Mouse (Mus musculus) kidney, adult 18-20 months (tissue): Measurements from ENCODE around the gene Cav3.

ENCODE experiments used
- DNase-seq: peaks from one replicate; pipeline ENCODE4 v3.0.0; 2021

Gene Cav3

GRCm38 (mm10) chr6:112459341-112459749 is at the start of gene Cav3:
Cav3 (plus strand) TSS chr6:112459505.
- no peak for DNase-seq

GRCm38 (mm10) chr6:112419333-112419732 is 40.0 kb upstream of the Cav3 start:
- DNase-seq, result no peak

GRCm38 (mm10) chr6:112420883-112421282 is 38.4 kb upstream of the Cav3 start:
- DNase-seq, result no peak

- no peak for DNase-seq
These were observed 35.4 kb upstream of the Cav3 start for GRCm38 (mm10) chr6:112423746-112424501.

- DNase-seq, result no peak
These were observed 33.1 kb upstream of the Cav3 start for GRCm38 (mm10) chr6:112426018-112426732.

- no peak for DNase-seq
These were observed 13.6 kb upstream of the Cav3 start for GRCm38 (mm10) chr6:112445675-112446074.

- DNase-seq, result no peak
These were observed 2.2 kb downstream of the Cav3 start for GRCm38 (mm10) chr6:112461459-112461858.

GRCm38 (mm10) chr6:112463331-112463730 is 4.0 kb downstream of the Cav3 start:
- DNase-seq, result no peak

- no peak for DNase-seq
These were observed 6.1 kb downstream of the Cav3 start for GRCm38 (mm10) chr6:112465441-112465840.

- no peak for DNase-seq
These were observed 6.7 kb downstream of the Cav3 start for GRCm38 (mm10) chr6:112466001-112466400.

GRCm38 (mm10) chr6:112471644-112472043 is 12.3 kb downstream of the Cav3 start:
- no peak for DNase-seq

GRCm38 (mm10) chr6:112479861-112480260 is 20.6 kb downstream of the Cav3 start:
- DNase-seq, result no peak

GRCm38 (mm10) chr6:112484316-112484715 is 25.0 kb downstream of the Cav3 start:
- DNase-seq, result peak; percentile 38

- DNase-seq, result no peak
These were observed 28.7 kb downstream of the Cav3 start for GRCm38 (mm10) chr6:112487993-112488392.

- DNase-seq, result no peak
These were observed 29.5 kb downstream of the Cav3 start for GRCm38 (mm10) chr6:112488821-112489180.

- DNase-seq, result peak; percentile 40
These were observed 30.0 kb downstream of the Cav3 start for GRCm38 (mm10) chr6:112489181-112489909.

GRCm38 (mm10) chr6:112489910-112490559 is 30.7 kb downstream of the Cav3 start, which contains the start of gene Oxtr:
Oxtr (minus strand) TSS chr6:112489943.
- DNase-seq, result no peak

GRCm38 (mm10) chr6:112490625-112491242 is 31.4 kb downstream of the Cav3 start:
- DNase-seq, result peak; percentile 86

GRCm38 (mm10) chr6:112491521-112491920 is 32.2 kb downstream of the Cav3 start:
- no peak for DNase-seq

- DNase-seq, result no peak
These were observed 33.4 kb downstream of the Cav3 start for GRCm38 (mm10) chr6:112492656-112493055.

- no peak for DNase-seq
These were observed 34.1 kb downstream of the Cav3 start for GRCm38 (mm10) chr6:112493371-112493770.

- DNase-seq, result peak; percentile 29
These were observed 35.3 kb downstream of the Cav3 start for GRCm38 (mm10) chr6:112494620-112495081.
